Mouse (Mus musculus) T-helper 2 cell (primary cell): ENCODE data around the gene Tpbgl.

Experiments
- in situ Hi-C: fragments of 300-600 bp; cut with MboI, MseI; formaldehyde crosslinking; loops from one replicate; pipeline ENCODE4 v1.15.1; 2025; ENCODE audit warnings: high pct_unique_total_duplicates

Tpbgl gene

DNA sequence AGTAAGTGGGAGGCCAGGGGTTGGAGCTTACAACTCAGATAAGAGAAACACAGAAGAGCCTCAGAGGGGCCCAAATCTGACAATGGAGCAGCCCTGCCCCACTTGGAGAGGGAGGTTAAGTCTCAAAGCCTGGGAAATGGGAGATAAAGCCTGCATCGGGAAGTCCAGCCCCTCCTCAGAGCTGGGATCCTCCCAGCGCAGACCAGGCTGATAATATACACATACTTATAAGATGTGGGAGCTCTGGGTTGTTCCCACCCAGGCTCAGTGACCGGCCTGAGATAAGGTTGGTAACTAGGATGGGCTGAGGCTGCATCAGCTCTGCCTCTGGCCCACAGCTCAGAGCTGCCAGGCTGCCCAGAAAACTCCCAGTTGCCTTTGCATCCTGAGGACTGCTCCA, 15.2 kb upstream of the Tpbgl start:
- in situ Hi-C loops = no loop called here

DNA sequence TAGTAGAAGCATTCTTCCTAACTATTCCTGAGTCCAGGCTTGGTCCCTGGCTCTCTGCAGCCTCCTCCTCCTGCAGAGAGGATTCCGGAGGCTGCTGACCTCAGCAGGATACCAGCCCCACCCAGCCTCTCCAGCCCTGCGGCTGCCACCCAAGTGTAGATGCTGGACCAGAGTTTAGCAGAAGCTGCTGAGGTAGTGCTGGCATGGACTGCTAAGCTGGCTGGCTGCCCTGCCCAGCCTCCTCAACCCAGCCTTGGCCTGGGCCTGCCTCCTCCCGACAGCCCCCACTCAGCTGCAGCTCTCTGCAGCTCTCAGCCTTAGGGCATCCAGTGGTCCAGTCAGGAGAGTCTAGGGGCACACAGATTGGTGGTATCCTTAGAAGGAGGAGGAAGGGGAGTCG, 14.3 kb upstream of the Tpbgl start:
- in situ Hi-C loops = no loop called here

DNA sequence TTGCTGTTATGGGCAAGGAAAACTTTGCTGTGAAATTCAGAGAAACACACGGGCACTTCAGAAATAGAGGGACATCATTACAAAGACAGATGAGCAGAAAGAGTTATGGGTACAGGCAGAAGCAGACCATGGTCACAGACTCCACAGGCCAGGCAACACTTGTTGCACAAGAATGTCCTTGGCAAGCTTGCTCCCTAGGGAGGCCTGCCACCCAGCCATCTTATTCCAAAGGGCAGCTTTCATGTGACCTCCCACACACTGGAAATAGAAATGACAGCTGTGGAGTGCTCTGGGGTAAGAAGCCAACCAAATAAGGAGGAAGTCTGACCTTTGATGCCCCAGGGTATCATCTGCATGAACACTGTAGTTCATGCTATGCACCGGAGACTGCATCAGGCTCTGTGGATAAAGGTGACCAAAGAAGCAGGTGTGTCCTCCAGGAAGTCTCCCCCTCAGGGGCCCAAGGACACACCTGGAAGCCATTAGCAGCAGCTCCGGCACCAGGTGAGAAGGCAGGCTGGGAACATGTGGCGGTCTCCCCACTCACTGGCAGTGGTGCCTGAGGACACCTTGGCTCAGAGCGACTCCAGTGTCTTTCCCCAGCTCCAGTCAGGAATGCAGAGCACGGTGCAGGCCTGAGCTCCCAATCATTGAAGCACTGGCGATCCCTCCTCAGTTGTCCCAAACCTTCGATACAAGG, 7.2 kb upstream of the Tpbgl start:
- in situ Hi-C loops = no loop called here

DNA sequence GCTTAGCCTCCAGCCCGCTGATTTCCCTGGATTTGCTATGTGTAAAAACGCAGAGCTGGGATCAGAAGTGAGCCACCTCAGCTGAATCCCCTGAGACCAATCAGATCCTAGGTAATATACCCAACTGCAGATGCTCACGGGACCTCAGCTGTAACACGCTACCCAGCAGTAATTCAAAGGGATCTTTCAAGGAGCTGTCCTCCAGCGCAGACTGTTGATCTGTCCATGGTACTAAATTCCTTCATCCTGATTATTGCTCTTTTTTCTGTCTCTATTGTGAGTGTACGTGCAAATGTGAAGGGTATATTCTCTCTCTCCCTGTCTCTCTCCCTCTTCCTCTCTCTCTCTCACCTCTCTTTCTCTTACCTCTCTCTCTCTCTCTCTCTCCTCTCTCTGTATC, 5.4 kb upstream of the Tpbgl start:
- in situ Hi-C loops = no loop called here

DNA sequence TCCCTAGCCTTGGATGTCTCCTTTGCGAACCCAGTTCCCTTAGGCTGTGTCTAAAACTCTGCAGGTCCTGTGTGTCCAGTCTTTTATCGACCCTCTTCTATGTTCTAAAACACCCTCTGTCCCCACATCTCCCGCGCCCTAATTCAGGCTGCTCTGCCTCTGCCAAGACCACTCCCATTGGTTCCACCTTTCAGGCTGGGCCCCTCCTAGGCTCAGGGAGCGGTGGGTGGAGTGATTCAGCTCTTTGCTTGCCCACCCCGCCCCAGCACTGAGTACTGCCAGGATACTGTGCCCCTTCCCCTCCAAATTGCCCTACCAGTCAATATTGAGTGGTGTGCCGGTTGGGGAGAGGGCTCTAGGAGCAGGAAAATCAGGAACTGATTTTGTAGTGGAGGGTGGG, 463 bp upstream of the Tpbgl start:
- in situ Hi-C loops = loop anchor here (10.0 kb wide), 1 partner anchor 167 kb away; no protein-coding TSS in a partner anchor

DNA sequence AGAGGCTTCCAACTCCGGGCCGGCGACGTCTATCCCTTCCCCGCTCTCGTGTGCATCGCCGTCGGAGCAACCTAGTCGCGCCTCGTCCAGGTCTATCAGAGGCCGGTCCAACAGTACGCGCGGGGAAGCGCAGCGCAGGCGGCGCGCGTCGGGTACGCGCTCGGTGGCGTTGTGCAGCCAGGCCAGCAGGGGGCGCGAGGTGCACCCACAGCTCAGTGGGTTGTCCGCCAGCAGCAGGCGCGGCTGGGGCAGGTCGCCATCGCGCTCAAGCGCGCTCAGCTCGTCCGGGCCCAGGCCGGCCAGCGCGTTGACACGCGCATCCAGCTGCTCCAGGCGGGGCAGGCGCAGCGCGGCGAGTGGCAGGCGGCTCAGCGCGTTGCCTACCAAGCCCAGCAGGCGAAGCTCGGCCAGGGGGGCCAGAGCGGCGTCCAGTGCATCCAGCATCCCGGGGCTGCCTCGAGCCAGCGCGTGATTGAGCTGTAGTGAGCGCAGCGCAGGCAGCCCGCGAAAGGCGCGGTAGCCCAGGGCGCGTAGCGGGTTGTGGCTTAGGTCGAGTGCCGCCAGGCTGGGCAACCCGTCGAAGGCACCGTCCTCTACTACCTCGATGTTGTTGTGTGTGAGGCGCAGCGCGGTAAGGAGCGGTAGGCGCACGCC, 1.1 kb downstream of the Tpbgl start:
- in situ Hi-C loops = loop anchor here (10.0 kb wide), 1 partner anchor 169 kb away; no protein-coding TSS in a partner anchor

DNA sequence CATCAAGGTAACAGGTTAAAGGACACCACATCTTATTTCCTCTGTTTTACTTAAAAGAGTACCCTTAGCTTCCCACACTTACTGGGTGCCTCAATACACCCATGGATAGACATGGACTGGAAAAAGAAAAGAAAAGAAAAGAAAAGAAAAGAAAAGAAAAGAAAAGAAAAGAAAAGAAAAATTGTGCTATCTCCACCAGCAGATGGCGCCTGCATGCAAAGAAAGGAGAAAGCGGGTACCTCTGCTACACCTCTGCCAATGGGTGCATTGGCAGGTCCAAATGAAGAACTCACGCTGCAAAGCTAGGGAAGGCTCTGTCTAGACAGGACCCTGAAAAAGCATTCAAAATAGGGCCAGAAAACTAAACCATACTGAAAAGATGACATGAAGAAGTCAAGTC, 8.0 kb downstream of the Tpbgl start:
- in situ Hi-C loops = no loop called here

DNA sequence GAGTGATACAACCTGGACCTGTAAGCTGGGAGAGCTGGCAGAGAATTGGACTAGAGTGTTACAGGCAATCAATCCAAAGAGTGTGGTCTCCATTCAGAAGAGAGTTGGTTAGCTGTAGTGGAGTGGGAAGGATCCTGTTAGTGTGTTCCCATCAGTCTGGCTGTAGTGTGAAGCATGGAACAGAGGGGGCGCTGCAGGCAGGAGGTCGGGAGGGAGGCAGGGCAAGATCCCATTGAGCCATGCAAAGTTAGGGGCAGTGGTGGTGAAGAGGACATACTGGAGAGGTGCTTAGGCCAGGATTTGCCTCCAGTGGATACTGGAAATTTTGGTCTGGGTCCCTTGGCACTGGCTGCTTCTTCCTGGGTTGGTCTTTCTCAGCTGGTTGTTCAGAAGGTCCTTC, 8.6 kb downstream of the Tpbgl start:
- in situ Hi-C loops = no loop called here

DNA sequence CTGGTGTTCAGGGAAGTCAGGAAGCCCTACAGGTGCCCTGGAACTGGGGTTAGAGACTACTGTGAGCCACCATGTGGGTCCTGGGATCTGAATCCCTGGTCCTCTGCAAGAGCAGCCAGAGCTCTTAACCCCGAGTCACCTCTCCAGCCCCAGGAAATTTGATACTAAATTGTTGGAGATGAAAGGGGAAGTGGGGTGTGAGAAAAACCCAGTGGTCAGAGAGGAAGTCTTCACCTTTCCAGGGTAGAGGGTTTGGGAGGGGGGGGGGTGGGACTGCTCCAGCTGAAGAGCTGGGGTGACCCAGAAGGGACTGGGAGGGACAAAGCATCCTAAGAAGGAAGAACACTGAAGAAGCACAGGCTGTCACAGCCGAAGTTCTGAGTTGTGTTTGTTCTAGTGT, 19.3 kb downstream of the Tpbgl start:
- in situ Hi-C loops = no loop called here

DNA sequence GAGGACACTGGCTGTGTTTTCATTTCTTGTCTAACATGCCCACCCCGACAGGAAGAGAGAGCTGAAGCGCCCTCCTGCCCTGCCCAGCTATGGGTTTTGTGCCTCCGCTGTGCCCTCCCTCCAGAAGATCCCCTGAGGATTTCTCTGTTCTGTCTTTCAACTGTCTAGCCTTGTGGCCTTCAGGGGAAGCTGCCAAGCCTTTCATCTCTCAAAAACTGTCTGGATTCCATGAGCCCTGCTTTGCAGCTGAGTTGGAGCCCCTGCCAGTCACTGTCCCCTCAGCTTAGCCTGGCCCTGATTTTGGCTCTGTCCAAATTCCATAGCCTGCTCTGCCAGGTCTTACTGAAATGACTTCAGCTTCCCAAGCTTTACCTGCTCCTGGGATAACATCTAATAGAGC, 20.1 kb downstream of the Tpbgl start:
- in situ Hi-C loops = no loop called here

DNA sequence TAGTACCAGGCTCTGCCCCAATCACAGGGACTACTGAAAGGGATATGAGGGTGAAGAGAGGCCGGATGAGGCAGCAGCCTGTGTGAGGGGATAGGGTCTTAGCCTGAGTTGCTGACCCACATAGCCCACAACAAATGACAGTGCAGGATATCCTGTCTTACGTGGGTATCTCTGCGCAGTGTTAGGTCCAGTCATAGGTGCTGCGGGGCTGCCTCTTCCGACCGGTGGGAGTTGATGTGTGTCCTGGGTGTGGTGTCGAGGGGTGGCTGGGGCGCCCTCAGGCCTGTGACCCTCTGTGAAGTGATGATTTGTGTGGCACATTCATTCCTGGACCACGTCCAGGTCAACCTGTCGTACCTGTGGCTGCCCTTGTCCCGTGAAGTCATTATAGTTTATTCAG, 20.6 kb downstream of the Tpbgl start:
- in situ Hi-C loops = no loop called here

DNA sequence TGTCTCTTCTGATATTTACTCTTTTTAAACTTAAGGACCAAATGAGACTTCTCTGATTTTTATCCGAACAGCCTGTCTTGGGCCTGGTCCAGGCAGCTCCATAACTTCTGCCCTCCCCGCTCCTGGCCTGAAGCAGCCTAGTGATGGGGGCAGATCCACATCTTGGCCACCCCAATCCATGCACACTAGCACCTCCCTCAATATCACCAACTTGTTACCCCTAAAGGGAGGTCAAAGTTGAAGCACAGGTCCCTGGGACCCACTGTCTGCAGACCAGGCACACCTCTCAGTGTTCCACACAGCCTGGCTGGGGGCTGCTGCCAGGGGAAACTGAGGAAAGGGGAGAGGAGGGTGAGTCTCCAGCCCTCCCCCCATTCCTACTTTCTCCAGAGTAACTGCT, 21.8 kb downstream of the Tpbgl start:
- in situ Hi-C loops = no loop called here

DNA sequence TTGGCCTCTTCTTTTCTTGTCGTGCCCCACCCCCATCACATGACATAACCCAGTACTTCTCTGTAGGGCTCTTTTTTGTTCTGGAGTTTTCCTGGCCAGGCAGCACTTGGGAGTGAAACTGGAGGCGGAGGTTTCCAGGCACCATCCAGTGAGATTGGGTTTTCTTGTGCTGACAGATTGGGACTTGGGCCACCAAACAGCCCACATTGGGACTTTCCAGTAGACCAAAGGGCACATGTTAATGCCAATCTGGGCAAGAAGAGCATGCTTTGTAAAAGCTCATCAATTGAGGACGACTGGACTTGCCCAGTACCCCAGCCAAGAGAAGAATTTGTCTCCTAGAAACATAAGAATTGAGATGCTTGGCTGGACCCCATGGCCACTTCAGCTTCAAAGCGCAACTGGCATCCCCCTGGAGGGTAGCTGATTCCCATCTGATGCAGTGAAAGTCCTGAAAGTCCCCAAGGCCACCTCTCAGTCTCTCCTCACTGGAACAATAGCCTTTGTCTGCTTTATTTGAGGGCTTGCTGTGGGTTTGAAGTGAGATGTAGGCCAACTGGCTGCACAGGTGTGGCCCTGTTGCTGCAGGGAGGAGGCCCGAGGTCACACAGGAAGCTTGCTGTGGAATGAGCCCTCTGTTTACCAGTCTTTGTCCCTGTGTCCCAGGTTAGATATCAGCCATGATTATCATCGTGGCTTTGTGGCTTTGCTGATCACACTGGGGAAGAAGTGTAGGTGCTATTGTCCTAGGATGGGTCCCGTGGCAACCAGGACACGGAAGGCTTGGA, 22.8 kb downstream of the Tpbgl start:
- in situ Hi-C loops = no loop called here

DNA sequence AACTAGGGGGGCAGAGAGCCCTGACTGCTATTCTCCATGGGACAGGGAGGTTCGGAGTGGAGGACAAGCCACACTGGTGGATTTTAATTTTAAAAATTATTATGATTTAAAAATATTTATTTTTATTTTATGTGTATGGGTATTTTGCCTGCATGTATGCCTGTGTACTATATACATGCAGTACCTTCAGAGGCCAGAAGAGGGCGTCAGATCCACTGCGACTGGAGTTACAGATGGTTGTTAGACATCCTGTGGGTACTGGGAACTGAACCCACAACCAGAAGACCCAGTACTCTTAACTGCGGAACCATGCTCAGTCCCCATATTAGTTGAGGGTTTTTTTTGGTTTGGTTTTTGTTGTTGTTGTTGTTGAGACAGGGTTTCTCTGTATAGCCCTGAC, 28.2 kb downstream of the Tpbgl start:
- in situ Hi-C loops = no loop called here

DNA sequence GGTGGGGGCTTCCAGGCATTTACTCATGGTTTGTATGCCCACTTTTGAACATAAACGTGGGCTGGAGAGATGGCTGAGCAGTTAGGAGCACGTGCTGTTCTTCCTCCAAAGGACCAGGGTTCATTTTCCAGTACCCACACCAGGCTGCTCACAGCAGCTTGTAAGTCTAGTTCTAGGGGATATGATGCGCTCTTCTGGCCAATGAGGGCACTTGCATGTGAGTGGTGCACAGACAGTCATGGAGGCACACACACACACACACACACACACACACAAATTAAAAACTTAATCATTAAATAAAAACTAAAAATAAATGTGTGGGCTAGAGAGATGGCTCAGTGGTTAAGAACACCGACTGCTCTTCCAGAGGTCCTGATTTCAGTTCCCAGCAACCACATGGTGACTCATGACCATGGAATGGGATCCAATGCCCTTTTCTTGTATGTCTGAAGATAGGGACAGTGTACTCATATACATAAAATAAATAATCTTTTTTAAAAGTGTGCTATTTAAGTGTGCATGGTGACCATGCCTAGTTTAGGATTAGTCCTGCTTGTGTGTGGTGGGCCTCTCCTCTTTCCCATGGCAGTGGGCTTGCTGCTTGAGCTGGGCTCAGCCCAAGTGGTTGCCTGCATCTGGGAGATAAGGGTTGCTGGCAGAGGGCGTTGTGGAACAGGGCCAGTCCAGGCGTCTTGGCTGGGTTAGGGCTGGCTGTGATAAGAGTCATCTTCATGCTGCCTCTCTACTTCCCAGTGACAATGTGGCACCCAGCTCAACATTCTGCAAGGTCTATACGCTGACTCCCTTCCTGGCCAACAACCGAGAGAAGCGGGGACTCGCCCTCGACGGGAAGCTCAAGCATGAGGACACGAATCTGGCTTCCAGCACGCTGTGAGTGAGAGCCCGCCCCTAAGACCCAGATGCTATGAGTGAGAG, 32.8 kb downstream of the Tpbgl start:
- in situ Hi-C loops = no loop called here

DNA sequence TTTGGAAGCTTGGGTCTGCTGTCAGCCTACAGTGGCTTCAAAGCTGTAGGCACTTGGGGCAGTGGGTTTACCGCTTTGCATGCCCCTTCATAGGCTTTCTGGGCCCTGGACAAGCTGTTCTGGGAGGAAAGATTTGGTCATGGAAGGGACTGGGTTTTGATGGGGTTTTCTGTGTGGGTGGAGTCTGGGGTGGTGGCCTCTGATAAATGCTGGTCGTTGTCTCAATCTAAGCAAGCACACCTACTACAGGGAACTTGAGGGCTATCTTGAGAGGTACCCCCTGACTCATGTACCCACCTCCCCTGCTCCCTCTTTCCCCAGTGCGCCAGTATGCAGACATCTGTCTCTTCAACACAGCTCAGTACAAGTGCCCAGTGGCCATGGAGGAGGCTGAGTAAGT, 34.2 kb downstream of the Tpbgl start:
- in situ Hi-C loops = no loop called here

DNA sequence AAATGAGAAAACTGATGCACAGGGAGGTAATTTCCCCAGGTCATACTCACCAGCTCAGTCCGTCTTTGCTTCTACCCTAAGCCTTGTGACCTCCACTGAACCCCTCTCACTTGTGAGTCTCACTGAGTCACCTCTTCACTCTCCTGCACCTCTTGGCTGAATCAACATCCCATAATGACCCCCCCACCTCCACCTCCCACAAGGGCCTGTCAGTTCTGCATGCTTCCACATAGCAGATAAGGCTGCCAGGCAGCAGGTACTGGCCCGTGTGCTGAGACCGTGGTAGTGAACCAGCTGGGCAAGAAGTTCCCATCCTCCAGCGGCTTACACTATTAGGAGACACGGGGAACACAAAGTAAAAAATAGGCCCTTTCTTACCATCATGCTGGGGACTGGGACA, 36.3 kb downstream of the Tpbgl start:
- in situ Hi-C loops = no loop called here

DNA sequence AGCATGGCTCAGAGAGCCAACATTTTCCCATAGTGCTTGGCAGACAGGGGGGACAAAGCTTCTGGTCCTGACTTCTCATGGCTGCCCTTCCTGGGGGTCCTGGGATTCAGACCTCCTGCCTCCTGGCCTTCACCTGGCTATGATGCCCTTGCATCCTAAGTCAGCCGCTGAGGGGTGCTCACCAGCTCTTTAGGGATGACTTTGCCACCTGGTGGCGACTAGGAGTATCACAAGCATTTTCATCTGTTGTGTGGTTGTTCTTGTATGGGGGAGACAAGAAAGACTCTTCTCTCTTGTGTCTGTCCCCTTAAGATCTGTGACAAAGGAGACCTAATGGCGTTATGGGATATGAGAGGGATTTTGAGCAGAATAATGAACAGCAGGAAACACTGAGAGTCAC, 36.8 kb downstream of the Tpbgl start:
- in situ Hi-C loops = no loop called here

DNA sequence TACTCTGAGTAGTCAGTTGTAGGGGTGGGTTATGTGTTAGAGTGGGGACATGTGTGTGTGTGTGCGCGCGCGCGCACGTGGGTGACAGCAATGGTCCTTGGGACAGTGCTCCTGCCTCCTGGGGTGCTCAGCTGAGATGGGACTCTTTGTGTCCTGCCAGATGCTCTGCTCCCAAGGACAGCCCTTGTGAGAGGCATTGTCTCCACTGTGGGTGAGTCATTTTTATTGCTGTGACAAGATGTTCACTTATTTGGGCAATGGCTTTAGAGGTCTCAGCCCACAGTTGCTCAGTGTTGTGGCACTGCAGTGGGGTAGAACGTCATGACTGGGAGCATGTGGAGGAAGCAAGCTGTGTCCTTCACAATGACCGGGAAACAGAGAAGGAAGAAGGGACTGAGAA, 40.9 kb downstream of the Tpbgl start:
- in situ Hi-C loops = loop anchor here (5.0 kb wide), 1 partner anchor 84 kb away; no protein-coding TSS in a partner anchor

DNA sequence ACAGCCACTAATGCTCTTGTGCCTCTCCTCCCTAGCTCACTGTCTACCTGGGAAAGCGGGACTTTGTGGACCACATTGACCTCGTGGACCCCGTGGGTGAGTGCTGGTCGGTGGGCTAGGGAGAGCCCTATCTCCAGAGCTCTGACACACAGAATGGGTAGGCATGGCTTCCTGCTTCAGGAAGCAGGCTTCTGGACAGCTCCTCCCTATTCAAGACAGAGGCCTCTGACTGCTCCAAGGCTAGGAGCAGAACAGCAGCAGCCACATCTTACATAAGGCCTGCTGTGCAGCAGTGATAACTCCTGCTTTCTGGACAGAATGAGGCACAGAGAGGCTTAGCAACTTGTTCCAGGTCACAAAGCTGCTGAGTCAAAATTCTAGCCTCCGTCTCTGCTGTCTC, 43.3 kb downstream of the Tpbgl start:
- in situ Hi-C loops = no loop called here

DNA sequence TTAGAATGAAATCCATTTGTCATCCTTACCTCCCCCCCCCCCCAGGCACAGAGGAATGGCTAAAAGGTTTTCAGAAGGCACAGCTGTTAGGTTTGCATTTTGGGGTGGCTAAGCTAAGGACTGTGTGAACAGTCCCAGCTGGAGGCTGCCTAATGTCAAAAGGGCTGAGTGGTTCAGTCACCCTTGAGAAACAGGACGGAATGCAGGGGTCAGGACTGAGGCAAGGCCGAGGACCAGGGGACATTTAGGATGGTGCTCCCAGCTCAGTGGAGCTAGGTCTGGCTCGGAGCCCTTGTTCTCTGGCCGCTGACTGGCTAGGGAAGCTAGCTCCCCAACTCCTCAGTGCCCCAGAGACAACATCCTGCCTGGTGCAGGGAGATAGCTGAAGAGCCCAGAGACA, 44.0 kb downstream of the Tpbgl start:
- in situ Hi-C loops = no loop called here

DNA sequence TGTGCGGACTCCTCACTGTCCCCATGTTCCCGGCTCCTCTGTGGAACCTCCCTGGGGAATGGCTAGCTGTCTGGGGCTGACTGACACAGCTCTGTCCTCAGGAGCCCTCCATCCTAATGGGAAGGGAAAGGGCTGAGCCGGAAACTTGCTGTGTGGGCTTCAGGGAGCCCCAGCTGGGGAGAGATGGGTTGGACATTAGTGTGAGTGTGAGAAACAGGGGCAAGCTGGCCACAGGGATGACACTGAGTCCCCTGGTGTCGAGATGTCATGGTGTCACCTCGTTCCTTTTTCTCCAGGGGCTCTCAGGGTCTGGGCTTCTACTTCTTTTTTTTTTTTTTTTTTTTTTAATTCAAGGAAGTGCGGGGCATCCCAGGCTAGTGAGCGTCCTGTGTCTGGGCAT, 44.6 kb downstream of the Tpbgl start:
- in situ Hi-C loops = no loop called here
